Mouse (Mus musculus): Measurements from ENCODE around the gene 2810459M11Rik.
"Not testable (repeated sequence)": the region's sequence is repeated elsewhere in the genome, so short reads cannot be mapped to it uniquely, and the experiment has no call there.

2810459M11Rik gene

GRCm38 (mm10) chr1:86045848-86046805 is at the start of gene 2810459M11Rik:
Gene 2810459M11Rik (plus strand): TSS chr1:86045863.
- no peak for DNase-seq

DNA sequence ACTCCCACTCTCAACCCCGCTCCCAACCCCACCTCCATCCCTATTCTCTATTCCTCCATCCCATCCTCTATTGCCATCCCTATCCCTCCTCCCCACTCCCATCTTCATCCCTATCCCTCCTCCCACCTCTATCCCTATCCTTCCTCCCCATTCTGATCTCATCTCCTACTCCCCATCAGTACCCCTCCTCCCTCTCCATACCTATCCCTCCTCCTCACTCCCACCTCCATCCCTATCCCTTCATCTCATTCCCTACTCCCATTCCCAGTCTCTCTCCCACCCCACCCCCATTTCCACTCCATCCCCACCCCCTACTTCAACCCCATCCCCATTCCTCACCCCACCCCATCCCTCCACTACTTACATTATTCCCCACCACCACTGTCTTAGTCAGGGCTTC is 48.4 kb upstream of the 2810459M11Rik start:
- no peak for DNase-seq

DNA sequence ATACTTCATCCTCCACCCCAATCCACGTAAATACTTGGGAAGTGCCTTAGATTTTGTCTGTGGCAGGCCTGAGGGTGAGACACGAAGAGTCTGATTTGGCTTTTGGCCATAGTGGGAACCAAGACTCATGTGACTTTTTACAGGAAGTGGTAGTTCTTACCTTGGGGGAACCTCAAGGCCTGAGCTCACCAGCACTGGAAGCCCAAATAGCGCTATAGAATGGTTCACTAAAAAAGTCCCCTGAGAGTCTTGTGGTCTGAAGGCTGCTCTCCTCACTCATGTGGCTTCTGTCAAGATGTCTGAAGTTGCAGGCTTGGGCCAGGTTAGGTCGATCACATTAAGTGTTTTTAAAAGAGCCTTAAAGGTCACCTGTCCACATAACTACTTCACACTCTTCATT is 47.7 kb upstream of the 2810459M11Rik start:
- no peak for DNase-seq

DNA sequence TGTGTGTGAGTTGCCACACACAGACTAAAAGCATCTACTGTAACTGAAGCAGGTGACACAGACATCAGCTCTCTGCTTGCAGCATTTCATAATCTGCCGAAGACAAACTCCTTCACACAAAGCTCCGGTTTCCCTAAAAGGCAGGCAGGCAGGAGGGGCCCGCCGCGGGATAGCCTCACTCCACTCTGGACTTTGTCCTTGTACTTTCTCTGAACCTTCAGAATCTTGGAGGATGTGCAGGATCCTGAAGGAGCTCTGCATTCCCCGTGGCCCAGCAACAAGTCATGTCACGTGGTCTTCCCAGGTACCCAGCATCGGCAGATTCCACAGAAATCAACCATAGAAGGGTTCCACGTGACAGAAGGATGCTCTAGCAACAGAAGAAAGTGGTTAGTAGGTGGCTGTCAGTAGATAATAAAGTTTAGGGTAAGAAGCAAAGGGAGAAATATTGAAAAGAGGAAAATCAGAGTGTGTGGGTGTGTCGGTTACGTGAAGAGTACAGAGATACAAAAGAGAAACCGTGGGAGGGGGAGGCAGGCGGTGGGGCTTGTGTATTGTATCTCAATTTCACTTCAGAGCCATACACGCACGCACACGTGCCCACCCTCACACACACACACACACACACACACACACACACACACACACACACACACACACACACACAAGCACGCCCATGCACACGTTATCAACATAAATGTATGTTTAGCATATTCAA is 45.7 kb upstream of the 2810459M11Rik start:
- DNase-seq = no peak

- no peak for DNase-seq
These were observed 40.1 kb upstream of the 2810459M11Rik start for GRCm38 (mm10) chr1:86005540-86005939.

GRCm38 (mm10) chr1:86006040-86006439 is 39.6 kb upstream of the 2810459M11Rik start:
- no peak for DNase-seq

GRCm38 (mm10) chr1:86007778-86008177 is 37.9 kb upstream of the 2810459M11Rik start:
- peak; percentile 84 for DNase-seq

DNA sequence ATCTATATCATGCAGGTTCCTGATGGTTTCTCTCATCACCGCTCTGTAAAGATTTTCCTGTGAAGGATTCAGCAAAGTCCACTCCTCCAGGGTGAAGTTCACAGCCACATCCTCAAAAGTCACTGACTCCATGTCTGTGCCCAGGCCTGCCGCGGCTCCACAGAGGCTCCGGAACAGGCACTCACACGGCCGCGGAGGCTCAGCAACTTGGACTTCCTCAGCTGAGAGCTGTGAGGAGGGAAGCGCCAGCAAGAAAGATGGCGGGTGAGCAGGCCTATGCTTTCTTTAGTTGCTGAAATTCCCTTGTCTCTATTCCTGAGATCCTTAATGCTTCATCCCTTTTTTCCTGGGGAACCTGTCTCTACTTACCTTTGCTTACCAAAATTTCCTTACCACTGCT is 29.9 kb upstream of the 2810459M11Rik start:
- not testable (repeated sequence) for DNase-seq

DNA sequence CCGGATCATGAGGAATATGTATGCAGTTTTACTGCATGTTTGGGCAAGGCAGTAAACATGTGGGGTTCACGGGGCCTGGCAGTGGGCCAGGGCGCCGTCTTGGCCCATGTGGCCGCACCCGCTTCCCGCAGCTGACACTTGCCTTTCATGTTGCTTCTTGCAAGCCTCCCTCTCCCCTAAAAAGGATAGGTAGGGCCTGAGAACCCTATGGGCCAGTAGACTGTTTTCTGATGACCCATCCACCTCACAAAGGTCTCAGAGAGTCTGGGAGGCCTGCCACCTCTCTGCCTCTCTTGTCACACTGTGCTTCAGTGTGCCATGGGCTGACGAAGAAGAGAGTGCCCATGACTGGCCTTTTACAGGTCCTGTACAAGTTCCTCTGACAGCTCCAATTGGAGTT is 29.1 kb upstream of the 2810459M11Rik start, which contains the start of gene Spata3:
Gene Spata3, plus strand, starts transcription at position 301 of the 400 bp plus-strand sequence.
- no peak for DNase-seq

DNA sequence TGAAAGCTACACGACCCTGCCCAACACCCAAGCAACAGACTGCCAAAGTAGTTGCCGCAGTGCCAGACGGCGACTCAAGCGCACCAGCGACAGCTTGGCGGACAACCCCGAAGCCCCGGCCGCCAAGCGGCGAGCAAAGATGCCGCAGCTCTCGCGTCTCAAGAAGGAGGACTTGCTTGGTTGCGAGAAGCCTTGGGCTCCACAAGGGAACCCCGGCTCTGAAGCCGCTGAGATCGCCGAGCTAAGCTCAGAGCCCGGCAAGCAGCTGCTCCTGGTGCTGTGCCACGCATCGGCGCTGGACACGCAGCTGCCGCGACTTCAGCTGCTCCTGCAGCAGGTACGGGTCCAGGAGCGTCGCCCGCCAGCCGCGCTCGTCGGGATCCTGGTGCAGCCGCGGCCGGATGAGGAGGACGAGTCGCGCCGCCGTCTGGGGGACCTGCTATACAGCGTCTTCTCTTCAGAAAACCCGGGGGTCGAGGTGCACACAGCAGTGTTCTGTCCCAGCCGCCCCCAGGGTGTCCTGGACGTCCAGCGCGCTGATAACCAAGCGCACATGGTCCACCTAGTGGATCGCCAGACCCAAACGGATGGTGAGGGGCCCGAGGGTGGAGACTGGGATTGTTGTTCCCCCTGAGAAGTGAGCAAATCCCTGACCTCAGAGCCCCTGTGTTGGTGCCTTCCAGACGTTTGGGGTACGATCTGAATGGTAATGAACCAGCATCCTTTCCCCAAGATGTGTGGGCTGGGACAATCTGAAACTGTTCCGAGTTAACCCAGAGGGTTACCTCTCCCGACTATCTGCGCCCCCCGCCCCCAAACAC is 27.2 kb upstream of the 2810459M11Rik start:
- peak; percentile 17 for DNase-seq

DNA sequence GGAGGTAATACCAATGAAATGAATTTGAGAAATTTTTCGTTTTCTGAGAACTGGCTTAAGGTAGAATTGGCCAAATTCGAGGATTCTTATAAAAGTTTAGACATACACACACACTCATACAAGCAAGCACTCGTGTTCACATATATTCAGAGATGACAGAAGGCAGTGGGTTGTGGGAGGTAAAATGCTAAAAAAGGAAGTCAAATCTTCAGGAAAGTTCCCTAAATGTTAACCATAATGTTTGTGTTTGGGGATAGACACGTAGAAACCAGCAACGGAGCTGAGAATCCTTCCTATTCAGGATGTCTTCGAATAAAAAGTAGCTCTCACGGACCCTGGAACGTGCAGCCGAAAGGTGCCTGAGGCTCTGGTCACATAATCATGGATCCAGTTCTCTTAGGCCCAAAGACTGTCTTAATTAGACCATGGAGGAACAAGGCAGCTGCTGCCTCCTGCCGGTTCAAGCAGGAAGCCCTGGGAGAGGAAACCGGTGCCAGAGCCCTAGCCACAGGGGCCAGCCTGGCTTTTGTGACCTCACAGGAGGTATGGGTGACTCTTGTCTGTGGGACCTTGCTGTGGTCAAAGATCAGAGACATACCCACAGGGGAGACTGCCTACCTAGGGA is 24.2 kb upstream of the 2810459M11Rik start:
- no peak for DNase-seq

GRCm38 (mm10) chr1:86032273-86032987 is 13.2 kb upstream of the 2810459M11Rik start:
- DNase-seq = no peak

DNA sequence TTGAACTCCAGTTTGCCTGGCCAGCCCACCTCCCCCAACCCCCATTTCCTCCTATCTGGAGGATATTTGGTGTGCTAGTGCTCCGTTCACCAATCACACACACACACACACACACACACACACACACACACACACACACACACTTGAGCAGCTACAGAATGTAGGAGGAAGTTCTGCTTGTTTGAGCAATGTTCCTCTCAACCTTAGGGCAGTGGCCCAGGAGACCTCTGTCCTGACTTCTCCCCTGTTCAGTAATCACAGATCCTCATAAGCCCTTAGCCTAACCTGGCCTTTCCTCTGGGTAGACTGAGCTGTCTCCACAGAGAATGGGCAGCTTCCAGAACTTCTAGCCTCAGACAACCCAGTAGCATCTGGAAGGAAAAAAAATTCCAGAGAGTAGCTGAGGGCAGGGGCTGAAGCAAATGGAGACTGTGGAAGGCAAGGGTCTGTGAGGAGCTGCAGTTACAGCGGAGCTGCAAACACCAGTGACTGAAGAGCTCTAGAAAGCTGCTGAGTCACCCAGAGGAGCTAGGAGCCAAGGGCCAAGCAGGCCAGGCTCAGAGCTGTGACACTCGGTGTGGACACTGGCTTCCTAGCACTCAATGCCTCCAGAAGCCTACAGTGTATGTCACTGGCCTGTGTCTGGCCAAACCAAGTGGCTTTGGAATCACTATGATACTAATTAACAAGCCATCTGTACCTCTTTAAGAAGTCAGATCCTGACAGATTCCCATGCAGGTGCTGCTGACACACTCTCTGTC is 7.3 kb upstream of the 2810459M11Rik start:
- no peak for DNase-seq

- DNase-seq = no peak
These were observed 5.5 kb upstream of the 2810459M11Rik start for GRCm38 (mm10) chr1:86040131-86040530.

- DNase-seq = no peak
These were observed 4.8 kb upstream of the 2810459M11Rik start for GRCm38 (mm10) chr1:86040817-86041216.

GRCm38 (mm10) chr1:86045056-86045455 is 607 bp upstream of the 2810459M11Rik start:
- DNase-seq = no peak

- DNase-seq = no peak
These were observed 1.3 kb downstream of the 2810459M11Rik start for GRCm38 (mm10) chr1:86046833-86047563.

DNA sequence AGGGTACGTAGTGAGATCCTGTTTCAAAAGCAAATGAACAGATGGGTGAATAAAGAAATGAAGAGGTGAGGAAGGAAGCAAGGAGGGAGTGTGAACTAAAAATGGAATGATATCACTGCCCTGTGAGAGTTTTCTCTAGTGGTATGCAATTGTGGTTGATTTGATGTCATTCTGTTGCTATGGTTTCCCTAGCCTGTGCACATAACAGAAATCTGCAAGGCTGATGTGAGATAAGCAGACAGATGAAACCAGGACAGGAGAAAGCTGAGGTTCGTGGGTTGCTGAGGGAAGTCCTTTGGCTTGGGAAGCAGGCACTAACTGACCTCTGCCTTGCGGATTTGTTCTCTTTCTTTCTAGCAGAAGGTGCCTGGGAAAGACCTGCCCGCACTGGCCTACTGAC is 2.6 kb downstream of the 2810459M11Rik start:
- no peak for DNase-seq

DNA sequence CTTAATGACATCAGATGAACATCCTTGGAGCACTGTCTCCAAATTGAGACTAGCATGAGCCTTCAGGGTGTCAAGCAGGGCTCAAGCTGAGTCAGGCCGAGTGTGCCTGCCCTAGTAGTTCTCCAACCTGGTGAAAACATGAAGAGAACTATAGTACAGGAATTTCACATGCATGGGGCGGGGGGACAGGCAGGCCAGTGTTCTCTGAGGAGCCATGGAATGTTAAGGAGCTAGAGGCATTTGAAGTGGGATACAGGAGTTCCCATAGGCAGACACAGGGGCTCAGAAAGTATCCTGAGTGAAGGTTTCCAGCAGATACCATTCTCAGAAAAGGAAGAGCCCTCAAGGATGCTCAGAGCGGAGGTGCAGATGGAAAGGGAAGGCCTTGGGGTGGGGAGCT is 3.1 kb downstream of the 2810459M11Rik start:
- DNase-seq = no peak
